Mouse (Mus musculus): Measurements from ENCODE around the gene Pla2g4a. TPM values are rescaled to one million over a fixed set of nuclear protein-coding genes. Genes with fewer than 3 reads are reported as not detected.

Pla2g4a gene
- polyA plus RNA-seq (2012; rRNA removed) = 3.0 and 3.5 TPM in 2 replicates

- peak; percentile 65 for DNase-seq (ENCODE audit: low read depth, low spot score)
- WGBS = 1% methylated on average over 15 of the region's 15 CpGs
Measured at GRCm38 (mm10) chr1:149960734-149961424, at the start of gene Pla2g4a. TSS of gene Pla2g4a (minus strand) at chr1:149961290.

- 74% methylated on average over 4 of the region's 4 CpGs for WGBS
- no peak for DNase-seq (ENCODE audit: low read depth, low spot score)
Measured at GRCm38 (mm10) chr1:150010629-150010979, 49.5 kb upstream of the Pla2g4a start.

GRCm38 (mm10) chr1:150009968-150010628 lies 49.0 kb upstream of the Pla2g4a start:
- WGBS = 92% methylated on average over 18 of the region's 18 CpGs
- no peak for DNase-seq (ENCODE audit: low read depth, low spot score)

GRCm38 (mm10) chr1:150009134-150009533 lies 48.0 kb upstream of the Pla2g4a start:
- no peak for DNase-seq (ENCODE audit: low read depth, low spot score)
- 94% methylated on average over 9 of the region's 9 CpGs for WGBS

- WGBS = 58% methylated on average over 1 of the region's 1 CpGs
- no peak for DNase-seq (ENCODE audit: low read depth, low spot score)
Measured at GRCm38 (mm10) chr1:149975626-149976025, 14.5 kb upstream of the Pla2g4a start.

- WGBS = 28% methylated on average over 1 of the region's 1 CpGs
- DNase-seq (ENCODE audit: low read depth, low spot score) = no peak
Measured at GRCm38 (mm10) chr1:149965826-149966225, 4.7 kb upstream of the Pla2g4a start.

GRCm38 (mm10) chr1:149961425-149962303 lies 574 bp upstream of the Pla2g4a start:
- DNase-seq (ENCODE audit: low read depth, low spot score) = no peak
- 40% methylated on average over 9 of the region's 9 CpGs for WGBS

- DNase-seq (ENCODE audit: low read depth, low spot score) = no peak
- WGBS = 70% methylated on average over 4 of the region's 4 CpGs
Measured at GRCm38 (mm10) chr1:149960251-149960650, 839 bp downstream of the Pla2g4a start.

- 79% methylated on average over 1 of the region's 1 CpGs for WGBS
- DNase-seq (ENCODE audit: low read depth, low spot score) = no peak
Measured at GRCm38 (mm10) chr1:149959069-149959468, 2.0 kb downstream of the Pla2g4a start.

GRCm38 (mm10) chr1:149955482-149955881 lies 5.6 kb downstream of the Pla2g4a start:
- WGBS = 79% methylated on average over 4 of the region's 4 CpGs

GRCm38 (mm10) chr1:149954026-149954425 lies 7.1 kb downstream of the Pla2g4a start:
- 87% methylated on average over 6 of the region's 6 CpGs for WGBS
- no peak for DNase-seq (ENCODE audit: low read depth, low spot score)

More at GRCm38 (mm10) chr1:149955482-149955881, 5.6 kb downstream of the Pla2g4a start:
- DNase-seq (ENCODE audit: low read depth, low spot score) = no peak

- no peak for DNase-seq (ENCODE audit: low read depth, low spot score)
Measured at GRCm38 (mm10) chr1:149952050-149952449, 9.0 kb downstream of the Pla2g4a start.

- DNase-seq (ENCODE audit: low read depth, low spot score) = no peak
- WGBS = 82% methylated on average over 3 of the region's 3 CpGs
Measured at GRCm38 (mm10) chr1:149950656-149951055, 10.4 kb downstream of the Pla2g4a start.

GRCm38 (mm10) chr1:149950254-149950653 lies 10.8 kb downstream of the Pla2g4a start:
- no peak for DNase-seq (ENCODE audit: low read depth, low spot score)
- WGBS = 73% methylated on average over 1 of the region's 1 CpGs

GRCm38 (mm10) chr1:149949334-149949733 lies 11.8 kb downstream of the Pla2g4a start:
- 44% methylated on average over 1 of the region's 1 CpGs for WGBS
- no peak for DNase-seq (ENCODE audit: low read depth, low spot score)

GRCm38 (mm10) chr1:149948066-149948825 lies 12.8 kb downstream of the Pla2g4a start:
- DNase-seq (ENCODE audit: low read depth, low spot score) = no peak
- WGBS = 86% methylated on average over 8 of the region's 8 CpGs

GRCm38 (mm10) chr1:149946993-149947392 lies 14.1 kb downstream of the Pla2g4a start:
- WGBS = 74% methylated on average over 5 of the region's 5 CpGs

GRCm38 (mm10) chr1:149946432-149946831 lies 14.7 kb downstream of the Pla2g4a start:
- 83% methylated on average over 3 of the region's 3 CpGs for WGBS
- DNase-seq (ENCODE audit: low read depth, low spot score) = no peak

More at GRCm38 (mm10) chr1:149946993-149947392, 14.1 kb downstream of the Pla2g4a start:
- no peak for DNase-seq (ENCODE audit: low read depth, low spot score)

- 68% methylated on average over 2 of the region's 2 CpGs for WGBS
- no peak for DNase-seq (ENCODE audit: low read depth, low spot score)
Measured at GRCm38 (mm10) chr1:149943611-149944010, 17.5 kb downstream of the Pla2g4a start.

- WGBS = 82% methylated on average over 1 of the region's 1 CpGs
- no peak for DNase-seq (ENCODE audit: low read depth, low spot score)
Measured at GRCm38 (mm10) chr1:149940301-149940700, 20.8 kb downstream of the Pla2g4a start.
